Mouse (Mus musculus) adipocyte (in vitro differentiated cells): ENCODE results near the gene Nhsl2.
A peak's percentile ranks its signal among the peaks of the same experiment; 100 is the strongest.

ENCODE experiments used
- DNase-seq: peaks from one replicate; pipeline ENCODE4 v3.0.0-alpha.2; 2016; ENCODE audit warnings: low spot score

Gene Nhsl2

GRCm38 (mm10) chrX:102053371-102053770 lies 204.2 kb downstream of the Nhsl2 start:
- DNase-seq, result no peak

DNA sequence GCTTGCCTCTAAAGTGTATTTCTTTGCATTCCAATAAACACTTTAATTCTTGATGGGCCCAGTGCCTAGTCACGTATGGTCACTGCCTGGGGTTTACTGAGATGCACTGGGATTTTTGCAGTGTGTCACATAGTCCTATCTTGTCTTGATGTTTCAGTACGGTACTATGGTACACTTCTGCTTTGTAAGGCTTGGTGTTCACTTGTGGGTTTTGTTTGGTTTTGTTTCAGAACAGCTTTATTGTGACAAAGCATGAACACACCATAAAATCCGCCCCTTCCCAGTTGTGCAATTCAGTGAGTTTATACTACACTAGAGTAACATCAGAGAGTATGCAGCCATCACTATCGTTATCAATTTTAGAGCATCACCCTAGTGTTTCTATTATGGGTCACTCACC lies 204.8 kb downstream of the Nhsl2 start:
- no peak for DNase-seq

DNA sequence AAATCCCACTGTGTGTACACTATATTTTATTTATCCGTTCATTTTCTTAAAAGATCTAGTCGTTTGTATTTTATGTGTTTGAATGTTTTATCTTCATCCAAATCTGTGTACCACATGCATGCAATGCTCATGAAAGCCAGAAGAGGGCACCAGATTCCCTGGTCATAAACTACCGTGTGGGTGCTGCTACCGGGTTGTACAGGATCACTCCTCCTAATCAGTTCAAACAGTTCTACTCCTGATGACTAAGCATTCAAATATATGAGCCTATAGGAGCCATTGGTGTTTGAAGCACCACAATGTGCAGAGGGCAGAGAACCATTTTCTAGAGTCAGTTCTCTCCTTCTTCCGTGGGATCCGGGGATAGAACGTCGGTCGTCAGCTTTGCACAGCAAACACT lies 210.3 kb downstream of the Nhsl2 start:
- no peak for DNase-seq

GRCm38 (mm10) chrX:102060243-102060642 lies 211.1 kb downstream of the Nhsl2 start:
- DNase-seq, result peak; percentile 53

GRCm38 (mm10) chrX:102060891-102061290 lies 211.7 kb downstream of the Nhsl2 start:
- DNase-seq, result peak; percentile 80

- no peak for DNase-seq
Measured at GRCm38 (mm10) chrX:102064062-102064461, 214.9 kb downstream of the Nhsl2 start.

DNA sequence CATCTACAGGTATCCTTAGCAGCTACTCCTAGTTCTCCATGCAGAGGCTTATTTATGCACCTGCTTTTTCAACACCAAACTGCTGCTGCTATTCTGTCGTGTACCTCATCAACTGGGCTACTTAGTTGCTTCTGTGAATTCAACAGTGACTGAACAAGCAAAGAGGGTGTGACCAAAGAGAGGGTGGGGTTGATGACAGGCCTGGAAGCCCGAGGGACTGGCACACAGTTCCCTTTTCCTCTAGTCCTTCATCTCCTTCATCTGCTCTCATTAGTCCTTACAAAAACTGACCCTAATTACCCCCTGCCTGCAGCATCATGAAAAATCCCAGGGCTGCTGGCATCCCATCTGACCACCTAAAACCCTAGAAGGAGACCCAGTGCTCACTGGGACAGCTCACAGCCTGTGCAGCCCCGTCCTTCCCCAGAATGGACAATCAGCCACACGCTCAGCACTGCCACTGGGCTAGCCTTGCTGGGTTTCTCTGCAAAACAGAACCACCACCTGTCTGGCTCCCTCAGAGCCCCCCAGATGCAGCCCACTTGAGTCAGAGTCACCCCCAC lies 216.1 kb downstream of the Nhsl2 start:
- no peak for DNase-seq

DNA sequence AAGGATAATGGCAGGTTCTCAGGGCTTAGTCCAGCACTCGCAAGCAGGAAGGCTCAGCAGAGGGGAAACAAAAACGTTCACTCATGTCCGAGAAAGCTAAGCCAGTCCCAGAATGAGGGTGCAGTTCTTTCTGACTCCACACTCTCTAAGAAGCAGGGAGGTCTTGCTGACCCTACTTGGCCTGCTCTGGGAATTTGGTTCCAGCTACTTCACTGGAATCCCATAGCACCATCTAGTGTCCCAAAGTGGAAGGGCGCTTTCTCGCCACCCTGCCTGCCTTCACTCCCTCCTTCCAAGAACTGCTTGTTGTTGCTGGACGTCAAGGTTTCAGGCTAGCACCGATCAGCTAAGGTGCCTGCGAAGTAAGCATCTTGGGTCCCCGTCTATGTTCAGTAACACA lies 216.9 kb downstream of the Nhsl2 start:
- DNase-seq, result peak; percentile 71

GRCm38 (mm10) chrX:102067118-102067517 lies 217.9 kb downstream of the Nhsl2 start:
- peak; percentile 6 for DNase-seq

DNA sequence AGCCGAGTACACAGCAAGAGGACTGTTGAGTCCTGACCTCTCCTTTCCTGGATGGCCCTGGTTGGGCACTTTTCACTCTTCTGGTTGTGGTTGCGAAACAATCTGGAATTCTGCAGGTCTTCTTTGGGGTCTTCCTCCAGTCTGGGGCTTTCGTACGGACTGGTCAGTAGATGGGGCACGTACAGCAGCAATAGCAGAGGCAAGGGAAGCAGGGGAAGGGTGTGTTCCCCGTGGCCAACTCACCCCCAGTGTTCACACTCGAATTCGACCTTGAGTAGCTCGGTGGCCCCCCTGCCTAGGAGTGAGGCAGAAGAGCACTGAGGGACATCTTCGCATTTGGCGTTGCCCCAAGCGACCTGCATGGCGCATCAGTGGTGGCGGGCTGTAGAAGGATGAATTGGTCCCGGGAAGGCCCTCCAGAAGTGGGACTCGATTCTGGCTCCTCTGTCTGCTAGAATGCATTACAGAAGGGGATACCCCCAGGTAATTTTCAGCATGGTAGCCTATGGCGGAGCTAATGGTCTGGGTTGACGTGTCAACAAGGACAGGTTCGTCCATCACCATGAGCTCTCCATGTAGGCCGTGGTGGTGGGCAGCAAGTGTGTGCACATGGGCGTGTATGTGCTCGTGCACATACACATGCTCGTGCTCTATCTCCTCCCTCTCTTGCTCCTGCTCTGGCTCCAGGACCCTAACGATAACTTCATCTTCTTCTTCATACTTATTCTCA lies 219.8 kb downstream of the Nhsl2 start:
- no peak for DNase-seq

DNA sequence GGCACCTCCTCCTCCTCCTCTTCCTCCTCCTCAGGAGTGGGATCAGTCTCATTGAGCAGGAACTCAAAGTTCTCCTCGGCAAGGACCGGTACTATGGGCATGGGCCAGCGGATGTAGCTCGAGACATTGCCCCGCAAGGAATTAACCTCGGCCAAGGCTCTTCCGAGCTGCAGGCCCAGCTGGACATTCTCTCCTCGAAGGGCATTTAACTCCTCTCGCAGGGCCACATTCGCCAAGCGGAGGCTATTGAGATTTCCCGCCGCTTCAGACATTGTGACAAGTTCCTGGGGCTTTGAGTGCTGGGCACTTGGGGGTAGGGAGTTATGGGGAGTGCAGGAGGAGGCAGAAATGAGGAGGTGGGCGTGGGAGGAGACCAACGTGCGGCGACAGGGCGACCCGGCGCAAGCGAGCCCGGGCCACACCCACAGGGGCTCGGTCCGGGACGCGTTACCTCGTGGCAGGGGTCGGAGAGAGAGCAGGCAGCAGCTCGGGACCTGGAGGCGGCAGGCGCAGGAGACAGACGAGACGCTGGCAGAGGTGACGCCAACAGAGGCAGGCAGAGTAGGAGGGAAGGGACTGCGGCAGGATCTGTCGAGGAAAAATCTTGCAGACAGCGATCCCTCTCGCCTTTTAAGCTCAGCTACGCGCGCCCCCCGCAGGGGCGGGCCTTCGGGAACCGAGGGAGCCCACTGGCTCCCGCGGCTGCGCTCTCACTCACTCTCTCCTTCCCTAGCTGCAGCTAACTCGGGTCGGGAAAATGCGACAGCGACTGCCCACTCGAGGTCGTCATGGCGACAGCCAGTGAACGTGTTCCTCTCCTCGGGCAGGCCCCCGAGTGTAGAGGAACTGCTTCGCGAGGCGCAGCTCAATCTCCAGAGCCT lies 221.6 kb downstream of the Nhsl2 start, which contains the start of gene Rtl5:
Rtl5 (minus strand) TSS at position 714 of the 881 bp plus-strand sequence.
- no peak for DNase-seq

- no peak for DNase-seq
Measured at GRCm38 (mm10) chrX:102071517-102071916, 222.3 kb downstream of the Nhsl2 start.

- DNase-seq, result no peak
Measured at GRCm38 (mm10) chrX:102073605-102074325, 224.6 kb downstream of the Nhsl2 start.

- no peak for DNase-seq
Measured at GRCm38 (mm10) chrX:102074435-102074834, 225.2 kb downstream of the Nhsl2 start.

GRCm38 (mm10) chrX:102075158-102075557 lies 226.0 kb downstream of the Nhsl2 start:
- no peak for DNase-seq

GRCm38 (mm10) chrX:102076886-102077765 lies 227.9 kb downstream of the Nhsl2 start:
- DNase-seq, result no peak

- no peak for DNase-seq
Measured at GRCm38 (mm10) chrX:102081076-102081475, 231.9 kb downstream of the Nhsl2 start.

GRCm38 (mm10) chrX:102081573-102082279 lies 232.5 kb downstream of the Nhsl2 start:
- no peak for DNase-seq

DNA sequence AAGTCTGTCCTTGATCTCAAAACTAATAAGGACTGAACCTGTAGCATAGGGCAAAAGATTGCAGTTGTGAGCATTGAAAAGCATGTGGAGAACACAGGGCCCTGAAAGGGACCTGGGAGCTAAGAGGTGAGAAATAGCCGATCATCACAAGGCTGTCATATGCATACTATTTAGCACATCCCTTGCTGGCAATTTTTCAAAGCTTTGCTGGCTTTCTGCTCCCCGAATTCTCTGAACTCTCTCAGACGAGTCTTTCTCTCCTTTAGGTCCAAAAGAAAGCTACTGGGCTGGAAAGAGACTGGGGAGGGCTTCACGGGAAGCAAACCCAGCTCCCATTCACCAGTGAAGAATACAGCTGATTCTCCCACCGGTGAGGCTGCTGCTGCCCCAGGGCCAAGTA lies 233.2 kb downstream of the Nhsl2 start:
- DNase-seq, result no peak

- DNase-seq, result no peak
Measured at GRCm38 (mm10) chrX:102085798-102086443, 236.7 kb downstream of the Nhsl2 start.
